Mouse (Mus musculus) lung, postnatal 36 days (tissue): ENCODE data around the gene Klf5.

Experiments used
- DNase-seq: peaks from one replicate; pipeline ENCODE4 v3.0.0; 2022; ENCODE audit warnings: mixed read lengths

The Klf5 gene

DNA sequence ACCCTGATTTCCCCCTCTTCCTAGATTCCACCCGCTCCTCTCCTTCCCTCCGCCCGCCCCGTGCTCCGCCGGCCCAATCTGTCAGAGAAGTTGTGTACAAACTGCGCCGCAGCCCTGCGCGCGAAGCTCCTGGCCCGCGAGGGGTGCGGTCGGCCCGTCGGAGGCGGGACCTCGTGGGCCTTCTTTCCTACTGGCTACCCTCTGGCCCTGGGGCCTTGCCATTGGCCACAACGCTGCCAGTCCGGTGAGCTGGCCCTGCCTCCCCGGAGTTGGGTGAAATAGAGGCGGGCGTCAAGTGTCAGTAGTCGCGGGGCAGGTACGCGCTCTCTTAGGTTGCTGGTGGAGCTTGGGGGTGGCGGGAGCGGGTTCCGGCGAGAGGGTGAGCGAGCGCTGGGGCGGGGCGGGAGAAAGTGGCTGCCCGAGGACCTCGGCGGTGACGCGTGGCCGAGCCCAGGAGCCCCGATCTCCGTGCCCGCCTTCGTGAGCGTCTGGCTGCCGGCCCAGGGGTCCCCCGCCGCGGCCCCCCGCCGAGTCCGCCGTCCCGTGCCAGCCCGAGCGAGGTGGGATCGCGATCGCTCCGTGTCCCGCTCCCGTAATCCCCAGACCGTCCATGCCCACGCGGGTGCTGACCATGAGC lies at the start of gene Klf5:
Gene Klf5, plus strand, starts transcription at position 307 of the 637 bp plus-strand sequence.
- DNase-seq, result peak; percentile 96

DNA sequence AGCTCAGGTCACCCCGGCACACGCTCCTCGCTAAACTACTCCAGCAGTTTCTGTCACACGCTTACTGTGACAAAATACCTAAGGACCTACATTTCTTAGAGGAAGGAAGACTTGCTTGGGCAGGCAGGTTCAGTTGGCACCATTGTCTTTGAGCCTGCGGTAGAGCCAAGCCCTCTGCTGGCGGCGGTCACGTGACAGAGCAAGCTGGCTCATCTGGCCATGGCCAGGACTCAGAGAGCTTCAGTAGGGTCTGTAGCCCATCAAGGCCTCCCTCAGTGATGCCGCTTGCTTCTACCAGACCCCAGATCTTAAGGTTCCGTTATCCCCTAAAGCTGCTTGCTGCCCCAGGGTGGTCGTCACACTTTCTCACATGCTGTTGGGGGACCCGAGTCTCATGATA lies 36.5 kb upstream of the Klf5 start:
- no peak for DNase-seq

DNA sequence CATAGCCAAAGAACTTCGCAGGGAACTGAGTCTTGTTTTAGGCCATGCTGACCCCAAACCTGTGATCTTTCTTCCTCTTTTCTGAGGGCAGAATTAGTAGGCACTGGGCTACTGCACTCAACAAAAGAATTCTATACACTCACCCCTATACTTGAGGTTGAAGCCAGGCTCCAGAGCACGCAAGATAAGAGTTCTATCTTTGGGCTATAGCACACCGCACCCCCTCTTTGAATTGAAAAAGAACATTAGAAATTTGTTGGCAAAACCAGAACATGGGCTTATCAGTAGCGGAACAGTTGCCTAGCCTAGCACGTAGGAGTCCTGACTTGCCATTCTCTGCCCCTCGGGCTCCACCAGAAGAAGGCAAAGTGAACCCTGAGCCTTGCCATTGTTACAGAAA lies 34.7 kb upstream of the Klf5 start:
- no peak for DNase-seq

DNA sequence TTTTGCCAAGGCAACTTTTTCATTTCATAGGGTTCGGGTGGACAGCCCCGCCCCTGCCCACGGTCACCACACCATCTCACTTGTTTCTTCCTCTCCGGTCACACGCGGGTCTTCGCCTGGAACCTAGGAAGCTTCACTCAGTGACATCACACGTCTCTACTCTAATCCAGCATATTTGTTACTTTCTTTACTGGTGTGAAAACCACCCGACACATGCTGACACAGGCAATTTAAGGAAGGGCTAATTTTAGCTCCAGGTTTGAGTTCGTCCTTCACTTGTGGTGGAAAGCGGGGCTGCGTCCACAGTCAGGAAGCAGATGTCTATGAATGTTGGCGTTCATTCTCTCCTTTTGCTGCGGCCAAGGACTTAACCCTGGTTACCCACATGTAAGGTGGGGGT lies 32.7 kb upstream of the Klf5 start:
- DNase-seq, result no peak

DNA sequence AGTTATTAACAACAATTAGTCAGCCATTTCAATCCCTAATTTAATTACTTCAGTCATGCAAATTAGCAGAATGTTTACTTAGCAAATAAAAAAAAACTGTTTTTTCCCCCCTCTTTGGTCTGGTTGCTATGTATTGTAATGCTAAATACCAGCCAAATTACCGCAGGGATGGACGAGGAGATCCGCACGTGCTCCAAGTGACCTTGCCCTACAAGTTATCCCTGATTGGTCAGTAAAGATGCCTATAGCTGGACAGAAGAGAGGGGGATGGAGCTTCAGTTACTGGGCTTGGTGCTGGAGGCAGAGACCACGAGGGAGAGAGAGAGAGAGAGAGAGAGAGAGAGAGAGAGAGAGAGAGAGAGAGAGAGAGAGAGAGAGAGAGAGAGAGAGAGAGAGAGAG lies 31.7 kb upstream of the Klf5 start:
- DNase-seq, result no peak

DNA sequence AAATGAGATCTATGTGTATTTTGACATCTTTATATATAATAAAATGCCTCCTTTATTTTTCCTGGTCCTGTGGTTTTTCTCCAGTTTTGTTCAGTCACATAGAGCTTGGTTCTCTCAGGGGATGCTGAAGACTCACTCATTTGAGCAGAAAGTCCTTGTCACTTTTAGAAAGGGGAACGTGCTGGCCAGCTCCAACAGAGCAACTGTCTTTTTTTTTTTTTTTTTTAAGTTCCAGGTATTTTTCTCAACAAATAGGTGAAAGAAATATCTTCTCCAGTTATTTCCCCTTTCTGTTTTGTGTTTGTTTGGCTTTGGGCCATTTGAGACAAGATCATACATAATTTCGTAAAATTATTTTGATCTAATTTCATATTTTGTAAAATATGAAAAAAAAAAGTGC lies 24.4 kb upstream of the Klf5 start:
- no peak for DNase-seq

DNA sequence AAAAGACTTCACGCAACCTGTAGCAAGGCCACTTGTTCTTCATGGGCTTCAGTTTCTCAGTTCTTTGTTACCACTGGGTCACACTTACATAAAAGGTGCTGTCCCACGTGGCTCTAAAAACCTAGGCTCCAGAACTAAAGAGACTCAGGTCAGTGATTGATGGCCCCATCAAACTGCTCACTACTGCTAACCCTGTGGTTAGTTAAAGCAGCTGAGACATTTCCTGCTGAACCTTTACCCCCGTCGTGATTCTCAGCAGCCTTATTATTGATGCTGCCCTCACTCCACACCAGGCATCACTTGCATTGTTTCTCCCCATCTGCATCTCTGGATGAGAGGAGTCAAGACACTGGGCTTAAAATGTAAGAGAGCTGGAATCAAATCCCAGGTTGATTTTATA lies 22.7 kb upstream of the Klf5 start:
- no peak for DNase-seq

DNA sequence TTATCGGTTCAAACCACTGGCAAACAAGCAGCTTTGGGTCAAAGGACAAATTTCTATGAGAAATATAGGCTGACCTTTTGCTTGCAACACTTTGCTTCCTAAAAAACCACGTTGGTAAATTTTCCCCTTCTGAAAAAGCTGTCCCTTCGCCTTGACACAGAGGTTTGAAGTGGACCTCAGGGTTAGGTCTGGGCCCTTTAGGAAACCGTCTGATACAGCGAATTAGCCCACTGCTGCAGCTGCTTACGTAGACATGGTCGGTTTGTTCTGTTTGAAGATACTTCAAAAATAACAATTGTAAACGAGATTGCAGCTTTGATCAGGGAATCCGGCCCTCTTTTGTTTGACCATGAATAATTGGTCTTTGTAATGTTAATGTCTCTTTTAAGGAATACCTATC lies 20.2 kb upstream of the Klf5 start:
- DNase-seq, result no peak

DNA sequence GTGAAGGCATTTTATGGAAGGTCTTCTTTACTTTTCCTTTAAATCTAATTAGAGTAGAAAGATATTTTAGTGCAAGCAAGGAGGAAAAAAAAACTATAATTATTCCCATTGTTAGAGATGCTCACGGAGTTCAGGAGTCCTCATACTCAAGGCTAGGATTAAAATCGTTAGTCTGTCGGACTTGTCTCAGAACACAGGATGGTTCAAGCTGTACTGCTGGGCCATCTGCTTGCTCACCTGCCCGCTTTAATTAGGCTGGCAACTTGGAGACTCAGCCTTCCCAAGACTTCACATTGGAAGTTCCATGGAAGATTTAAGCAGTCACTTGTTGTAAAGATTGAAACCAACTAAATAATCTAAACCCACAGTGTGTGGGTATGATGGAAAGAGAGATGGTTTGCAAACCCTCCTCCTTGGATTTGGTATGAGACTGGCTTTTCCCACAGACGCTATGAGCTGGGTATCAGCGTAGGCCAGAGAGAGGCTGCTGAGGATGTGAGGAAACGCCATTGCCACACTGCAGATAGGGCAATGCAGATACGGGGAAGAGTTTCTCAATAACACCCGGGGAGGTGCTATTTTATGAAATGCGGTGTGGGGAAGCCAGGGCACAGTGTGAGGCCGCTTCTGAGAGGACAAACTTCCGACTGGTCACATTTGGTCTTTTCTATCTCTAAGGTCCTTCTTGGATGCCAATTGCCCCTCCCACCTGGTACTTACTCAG lies 19.6 kb upstream of the Klf5 start:
- DNase-seq, result no peak

DNA sequence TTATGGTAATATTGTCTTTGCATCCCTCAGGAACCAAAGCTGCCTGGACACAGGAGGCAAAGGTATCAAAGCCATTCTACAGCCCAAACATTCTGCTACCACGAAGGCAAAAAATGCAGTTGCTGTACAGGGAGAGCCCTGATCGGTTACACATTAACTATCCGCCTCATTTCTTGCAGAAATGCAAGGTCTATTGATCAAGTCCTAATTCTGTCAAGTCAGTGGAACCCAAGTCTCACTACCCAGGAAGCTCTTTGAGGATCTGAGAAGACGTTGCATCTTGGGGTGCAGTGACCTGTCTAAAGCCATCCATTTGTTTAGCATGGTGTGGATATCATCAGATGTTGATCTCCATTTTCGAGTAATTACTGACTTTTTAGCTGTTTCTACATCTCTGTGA lies 18.1 kb upstream of the Klf5 start:
- DNase-seq, result no peak

DNA sequence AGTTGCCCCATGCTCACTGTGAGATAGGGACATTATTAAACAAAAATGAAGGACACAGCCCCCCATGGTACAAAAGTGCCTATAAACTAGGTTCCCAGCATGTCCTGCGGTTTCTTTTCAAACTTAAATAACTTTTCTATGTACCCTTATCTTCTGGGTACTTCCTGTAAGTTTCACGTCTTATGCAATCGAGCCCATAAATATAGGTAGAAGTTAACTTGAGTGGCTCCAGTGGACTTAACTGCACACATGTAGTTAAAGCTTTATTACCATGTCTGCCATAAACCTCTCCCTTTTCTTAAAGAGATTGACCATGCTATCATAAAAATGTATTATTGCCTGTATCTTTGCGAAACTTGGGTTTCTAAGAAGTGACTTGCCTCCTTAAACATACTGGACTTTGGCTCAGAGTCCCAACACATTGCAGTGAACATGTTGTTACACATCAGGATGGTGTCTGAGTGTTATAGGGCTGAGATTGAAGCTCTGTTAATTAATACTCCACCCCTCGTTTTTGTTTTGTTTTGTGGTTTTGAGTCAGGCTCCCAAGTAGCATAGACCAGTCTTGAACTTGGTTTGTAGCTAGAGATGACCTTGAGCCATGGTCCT lies 17.6 kb upstream of the Klf5 start:
- DNase-seq, result no peak

DNA sequence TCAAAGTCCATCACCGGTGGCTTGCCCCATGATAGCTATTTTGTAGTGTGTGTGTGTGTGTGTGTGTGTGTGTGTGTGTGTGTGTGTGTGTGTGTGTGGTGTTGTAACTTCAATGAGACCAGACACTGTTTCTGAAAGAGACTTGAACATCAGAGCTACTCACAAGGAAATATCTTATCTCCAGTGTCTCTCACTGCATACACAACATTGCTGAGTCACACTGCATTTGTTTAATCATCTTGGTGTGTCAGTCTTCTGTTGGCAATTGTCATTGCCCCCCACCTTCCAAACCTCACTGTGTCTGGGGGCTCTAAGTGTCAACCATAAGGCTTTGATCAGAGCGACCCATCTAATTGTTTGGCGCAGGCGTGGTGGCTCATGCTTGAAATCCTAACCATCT lies 13.0 kb upstream of the Klf5 start:
- DNase-seq, result no peak

DNA sequence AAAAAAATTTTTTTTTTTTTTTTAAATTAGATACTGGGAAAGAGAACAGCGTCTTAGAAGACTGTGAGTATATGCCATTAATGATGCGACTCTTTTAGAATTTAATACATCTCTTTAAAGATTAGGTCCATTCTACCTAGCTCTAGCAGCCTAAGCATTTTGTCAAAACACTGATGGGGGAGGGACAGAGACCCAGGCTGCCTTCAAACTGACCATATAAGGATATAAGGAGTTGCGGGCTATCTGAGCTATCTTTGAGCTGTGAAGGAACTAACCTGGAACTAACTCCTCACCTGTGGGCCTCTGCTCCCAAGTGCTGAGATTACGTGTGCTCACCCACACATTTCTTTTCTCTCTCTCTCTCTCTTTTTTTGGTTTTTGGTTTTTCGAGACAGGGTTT lies 6.3 kb upstream of the Klf5 start:
- no peak for DNase-seq

DNA sequence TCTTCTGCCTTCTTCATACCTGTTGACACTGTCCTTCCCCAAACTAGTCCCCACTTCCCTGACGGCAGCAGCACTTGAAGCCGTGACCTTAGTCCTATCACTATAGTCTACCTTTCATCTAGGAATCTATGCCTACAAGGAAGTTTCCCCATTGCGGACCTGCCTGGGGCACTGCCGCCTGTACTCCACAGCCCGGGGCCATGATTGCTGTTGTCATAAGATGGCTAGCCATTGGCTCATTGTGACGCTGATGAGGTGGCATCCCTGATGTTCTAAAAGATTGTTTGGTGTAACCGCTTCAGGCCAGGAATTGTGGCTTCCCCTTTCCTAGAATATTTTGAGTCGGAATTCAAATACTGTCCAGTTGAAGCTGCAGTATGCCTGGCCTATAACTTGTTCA lies 4.1 kb upstream of the Klf5 start:
- no peak for DNase-seq

DNA sequence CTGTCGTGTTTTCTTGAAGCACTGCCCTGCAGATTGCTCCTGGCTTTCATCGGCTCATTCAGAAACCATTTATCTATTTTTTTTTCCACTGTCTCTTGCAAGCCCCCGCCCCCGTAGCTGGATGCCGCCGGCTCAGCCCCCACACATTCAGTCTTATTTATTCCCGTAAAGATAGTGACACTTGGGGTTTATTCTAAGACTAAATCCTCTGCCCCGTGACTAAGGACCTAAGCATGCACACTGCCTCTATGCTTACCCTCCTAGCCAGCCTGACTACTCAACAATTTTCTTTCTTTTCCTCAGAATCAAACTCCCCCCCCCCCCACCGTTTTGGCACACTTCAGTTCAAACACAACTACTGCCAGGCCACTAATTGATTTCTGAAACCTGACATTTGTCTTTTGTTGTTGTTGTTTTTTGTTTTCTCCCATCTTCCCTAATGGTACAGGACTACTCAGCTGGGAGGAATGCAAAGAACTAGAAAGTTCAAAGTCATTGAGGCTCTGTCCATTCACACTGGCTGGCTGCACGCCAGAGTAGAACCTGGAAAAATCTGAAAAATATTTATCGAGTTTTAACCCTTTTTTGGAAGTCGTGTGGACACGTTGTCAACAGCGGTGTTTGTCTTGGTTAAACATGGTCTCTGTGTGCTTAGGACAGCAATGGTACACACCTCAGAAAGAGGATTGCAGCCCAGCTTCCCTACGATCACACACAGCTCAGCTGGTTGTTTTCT lies 2.7 kb upstream of the Klf5 start:
- no peak for DNase-seq

DNA sequence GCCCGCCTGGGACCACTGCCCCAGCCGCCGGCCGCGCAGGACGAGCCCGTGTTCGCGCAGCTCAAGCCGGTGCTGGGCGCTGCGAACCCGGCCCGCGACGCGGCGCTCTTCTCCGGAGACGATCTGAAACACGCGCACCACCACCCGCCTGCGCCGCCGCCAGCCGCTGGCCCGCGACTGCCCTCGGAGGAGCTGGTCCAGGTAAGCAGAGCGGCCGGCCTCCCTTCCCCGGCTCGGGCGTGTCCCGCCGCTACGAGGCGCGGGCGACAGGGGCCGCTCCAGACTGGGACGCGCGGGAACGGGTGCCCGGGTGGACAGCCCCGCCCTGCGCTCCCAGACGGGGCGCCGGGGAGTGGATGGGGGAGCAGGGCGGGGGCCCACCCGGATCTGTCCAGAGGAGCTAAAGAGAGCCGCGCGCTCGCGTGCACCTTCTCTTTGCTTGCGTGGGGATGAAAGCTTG lies 561 bp downstream of the Klf5 start:
- peak; percentile 56 for DNase-seq

DNA sequence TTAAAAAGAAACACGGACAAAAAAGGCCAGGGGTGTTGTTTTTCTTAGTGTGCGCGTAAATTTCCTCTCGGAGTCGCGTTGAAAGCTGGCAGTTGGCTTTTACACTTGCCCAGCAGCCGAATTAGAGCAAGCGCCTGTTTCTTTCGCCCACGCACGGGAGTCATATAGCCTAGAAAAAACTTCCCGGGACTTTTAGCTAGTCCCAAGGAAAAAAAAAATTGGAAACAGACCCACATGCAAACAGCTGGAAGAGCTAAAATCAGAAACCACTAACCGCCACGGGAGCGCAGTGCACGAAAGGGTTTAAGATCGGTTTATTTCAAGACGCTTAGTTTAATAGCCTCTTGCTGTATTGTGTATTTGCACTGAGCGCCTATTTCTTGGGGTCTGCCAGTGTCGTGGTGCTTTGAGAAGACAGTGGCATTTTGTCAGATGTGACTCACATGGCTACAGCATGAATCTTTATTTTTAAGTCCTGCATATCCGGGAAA lies 1.3 kb downstream of the Klf5 start:
- no peak for DNase-seq

DNA sequence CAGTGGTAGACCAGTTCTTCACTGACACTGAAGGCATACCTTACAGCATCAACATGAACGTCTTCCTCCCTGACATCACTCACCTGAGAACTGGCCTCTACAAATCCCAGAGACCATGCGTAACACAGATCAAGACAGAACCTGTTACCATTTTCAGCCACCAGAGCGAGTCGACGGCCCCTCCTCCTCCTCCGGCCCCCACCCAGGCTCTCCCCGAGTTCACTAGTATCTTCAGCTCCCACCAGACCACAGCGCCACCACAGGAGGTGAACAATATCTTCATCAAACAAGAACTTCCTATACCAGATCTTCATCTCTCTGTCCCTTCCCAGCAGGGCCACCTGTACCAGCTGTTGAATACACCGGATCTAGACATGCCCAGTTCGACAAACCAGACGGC lies 3.0 kb downstream of the Klf5 start:
- no peak for DNase-seq

DNA sequence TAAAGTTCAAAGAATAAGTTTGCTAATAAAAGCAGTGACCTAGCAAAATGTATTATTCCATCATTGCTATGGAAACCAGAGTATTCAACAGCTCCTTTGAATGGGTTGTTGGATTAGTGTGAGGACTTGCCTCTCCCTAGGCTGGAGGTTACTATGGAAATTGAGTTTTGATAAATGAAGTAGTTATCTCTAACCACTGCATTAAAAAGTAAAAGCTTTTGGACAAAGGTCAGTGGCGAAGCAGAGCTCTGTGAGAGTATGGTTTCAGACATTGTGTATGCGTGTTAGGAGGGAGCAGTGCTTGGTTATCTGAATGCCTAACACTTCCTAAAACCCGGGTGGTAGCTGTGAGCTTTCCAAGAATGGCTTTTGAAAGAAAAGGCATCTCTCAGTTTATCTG lies 5.9 kb downstream of the Klf5 start:
- DNase-seq, result no peak

DNA sequence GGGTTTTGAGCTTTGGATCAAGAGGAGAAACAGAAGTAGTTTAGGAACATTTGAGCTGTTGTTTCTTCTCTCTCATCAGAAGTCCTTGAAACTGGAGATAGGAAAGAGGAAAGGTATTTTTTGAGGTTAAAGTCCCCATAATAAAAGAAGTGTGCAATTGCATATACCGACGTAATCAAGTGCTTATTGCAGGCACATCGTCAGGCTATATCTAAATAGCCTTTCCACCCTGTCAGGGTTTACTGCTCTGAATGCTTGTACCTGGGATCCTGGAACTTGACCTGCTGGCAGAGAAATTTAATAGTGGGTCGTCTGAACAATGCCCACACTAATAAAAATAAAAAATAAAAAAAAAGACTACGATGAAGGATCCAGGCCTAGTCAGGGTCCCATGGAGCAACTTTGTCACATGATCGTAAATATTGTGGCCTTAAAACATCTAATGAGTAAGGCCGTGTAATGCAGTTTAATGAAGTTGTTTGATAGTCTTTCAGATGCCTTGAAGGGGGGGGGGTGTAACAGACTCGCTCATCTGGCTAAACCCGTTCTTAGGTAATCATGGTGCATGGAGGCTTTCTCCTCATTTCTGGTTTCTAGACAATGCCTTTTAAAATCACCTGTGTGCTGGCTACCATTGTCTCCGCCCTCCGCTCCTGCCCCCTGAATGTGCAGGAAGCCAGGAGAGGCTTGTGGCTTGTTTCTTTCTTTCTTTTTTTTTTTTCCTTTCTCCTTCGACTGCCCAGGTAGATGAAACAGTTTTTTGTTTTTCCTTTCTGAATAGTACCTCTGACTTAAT lies 6.7 kb downstream of the Klf5 start:
- no peak for DNase-seq

DNA sequence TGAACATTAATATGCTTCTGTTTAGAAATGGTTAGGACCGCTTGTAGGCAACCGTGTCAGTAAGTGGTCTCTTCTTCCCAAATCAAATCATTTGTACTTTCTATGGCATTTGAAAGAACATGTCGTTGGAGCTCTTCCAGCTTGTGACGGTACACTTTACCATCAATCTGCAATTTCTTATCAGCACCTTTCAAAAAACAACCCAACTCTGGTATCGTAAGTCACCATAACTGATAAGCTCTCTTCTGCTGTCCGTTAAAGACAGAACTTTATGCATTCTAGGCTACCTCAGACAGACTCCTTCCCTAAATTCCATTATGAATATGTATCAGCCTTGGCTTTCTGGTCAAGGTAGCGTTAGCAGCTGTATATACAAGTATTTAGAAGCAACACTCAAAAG lies 7.9 kb downstream of the Klf5 start:
- no peak for DNase-seq

DNA sequence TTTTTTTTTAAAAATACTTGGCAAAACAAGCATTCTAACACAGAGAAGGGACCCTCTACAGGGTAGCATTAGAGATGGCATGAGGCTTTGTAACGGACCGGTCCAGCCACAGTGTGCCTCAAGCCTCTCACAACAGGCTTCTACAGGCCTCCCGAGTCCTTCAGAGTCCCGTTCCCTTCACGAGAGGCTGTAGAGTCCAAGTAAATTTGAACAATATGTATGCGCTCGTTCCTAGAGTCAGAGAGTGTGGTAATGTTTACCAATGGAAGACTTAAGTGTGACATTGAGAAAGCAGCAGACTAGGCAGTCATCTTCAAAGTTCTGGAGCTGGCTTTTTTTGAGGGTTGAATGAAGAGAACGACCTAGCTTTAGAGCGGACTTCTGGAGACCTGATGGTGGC lies 11.1 kb downstream of the Klf5 start:
- DNase-seq, result peak; percentile 49

DNA sequence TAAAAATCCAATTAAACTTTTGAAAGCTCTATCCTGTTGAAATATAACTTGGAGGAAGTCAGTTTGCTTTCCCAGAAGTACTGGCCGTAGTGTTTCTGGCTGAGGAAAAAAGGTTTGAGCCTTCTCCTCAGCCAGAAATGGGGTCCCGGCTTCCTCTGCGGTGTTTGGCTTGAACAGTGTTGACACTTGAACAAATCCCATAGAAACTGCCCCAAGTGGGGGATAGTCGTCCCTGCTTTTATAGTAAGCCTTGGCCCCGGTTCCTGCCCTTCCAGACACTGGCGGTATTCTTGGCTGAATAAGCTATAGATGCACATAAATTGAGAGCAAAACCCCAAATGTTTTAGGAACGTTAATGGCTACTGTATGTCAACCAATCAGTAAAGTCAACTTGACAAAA lies 11.9 kb downstream of the Klf5 start:
- no peak for DNase-seq
